Mouse (Mus musculus) adrenal gland, postnatal 25 days (tissue): ENCODE data around the gene Atl2. TPM values are rescaled to one million over a fixed set of nuclear protein-coding genes. Genes with fewer than 3 reads are reported as not detected.

Experiments used
- DNase-seq: peaks from one replicate; pipeline ENCODE4 v3.0.0; 2021; ENCODE audit warnings: mixed read lengths
- long read RNA-seq: library from polyadenylated mRNA; stranded (forward); transcript quantifications from one replicate; pipeline ENCODE4 v2.0.0, GENCODE M21; 2021
- total RNA-seq: library from RNA; stranded (reverse); gene quantifications from 2 replicates; pipeline ENCODE4 v1.2.3, GENCODE M21; 2021

Gene Atl2
- total RNA-seq: 117 and 131 TPM in 2 replicates
- long read RNA-seq, transcript Atl2-201 (13 exons, 3,618 nt): major isoform, 110 of 147 reads
- long read RNA-seq, partial matches to known transcripts: 4 of 147 reads
- long read RNA-seq, other reads (novel, unspliced or antisense): 30 of 147 reads

GRCm38 (mm10) chr17:79895911-79896423, at the start of gene Atl2:
TSS of gene Atl2 (minus strand) at chr17:79896123.
- peak; percentile 96 for DNase-seq

DNA sequence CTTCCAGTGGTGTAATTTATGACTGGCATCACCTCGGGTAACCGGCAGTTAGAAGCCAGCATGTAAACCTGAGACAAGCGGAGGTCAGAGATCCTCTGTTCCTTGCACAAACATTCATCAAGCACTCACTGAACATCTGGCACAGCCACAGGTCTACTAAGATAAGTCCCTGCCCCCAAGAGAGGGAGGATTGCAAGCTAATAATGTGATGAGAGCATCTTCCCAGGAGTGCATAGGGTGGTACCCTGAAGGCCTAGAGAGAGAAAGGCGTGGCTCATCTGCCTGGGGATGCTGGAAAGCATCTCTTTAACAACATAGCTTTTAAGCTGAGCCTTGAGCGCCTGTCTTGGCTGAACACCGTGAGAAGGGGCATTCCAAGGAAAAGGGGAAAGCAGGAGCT, 48.9 kb upstream of the Atl2 start:
- DNase-seq: no peak

DNA sequence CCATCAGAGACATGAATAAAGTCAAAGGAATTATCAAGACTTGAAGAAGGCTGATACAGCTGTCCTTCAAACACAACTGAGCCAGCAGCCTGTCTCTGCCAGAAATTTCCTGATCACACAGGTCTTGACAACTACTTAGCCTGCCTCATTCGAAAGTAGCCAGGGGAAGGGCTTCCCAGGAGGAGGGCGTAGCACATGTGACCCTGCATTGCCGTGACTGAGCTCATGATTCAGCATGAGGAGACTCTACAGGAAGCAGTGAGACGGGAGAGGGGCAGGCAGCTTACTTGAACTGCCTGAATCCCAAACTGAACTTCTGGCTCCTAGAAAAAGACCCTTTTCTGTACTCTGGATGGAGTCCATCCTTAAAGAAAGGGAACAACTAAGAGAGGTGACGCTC, 46.5 kb upstream of the Atl2 start:
- no peak for DNase-seq

DNA sequence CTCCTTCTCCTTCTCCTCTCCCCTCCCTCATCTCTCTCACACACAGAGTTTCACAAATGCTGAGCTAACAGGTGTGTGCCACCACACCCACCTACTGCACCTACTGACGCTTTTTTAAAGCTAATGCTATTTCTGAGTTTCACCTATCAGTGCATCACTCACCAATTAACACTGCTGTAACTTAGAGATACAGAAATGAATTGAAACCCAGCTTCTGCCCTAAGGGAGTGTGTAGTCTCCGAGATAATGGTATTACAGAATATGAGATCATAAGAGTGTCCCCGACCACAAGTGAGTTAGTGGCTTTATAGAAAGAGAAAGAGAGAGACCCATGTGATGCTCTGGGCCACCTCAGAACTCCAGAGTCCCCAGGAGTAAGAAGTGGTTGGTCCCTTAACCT, 43.2 kb upstream of the Atl2 start:
- DNase-seq: no peak

DNA sequence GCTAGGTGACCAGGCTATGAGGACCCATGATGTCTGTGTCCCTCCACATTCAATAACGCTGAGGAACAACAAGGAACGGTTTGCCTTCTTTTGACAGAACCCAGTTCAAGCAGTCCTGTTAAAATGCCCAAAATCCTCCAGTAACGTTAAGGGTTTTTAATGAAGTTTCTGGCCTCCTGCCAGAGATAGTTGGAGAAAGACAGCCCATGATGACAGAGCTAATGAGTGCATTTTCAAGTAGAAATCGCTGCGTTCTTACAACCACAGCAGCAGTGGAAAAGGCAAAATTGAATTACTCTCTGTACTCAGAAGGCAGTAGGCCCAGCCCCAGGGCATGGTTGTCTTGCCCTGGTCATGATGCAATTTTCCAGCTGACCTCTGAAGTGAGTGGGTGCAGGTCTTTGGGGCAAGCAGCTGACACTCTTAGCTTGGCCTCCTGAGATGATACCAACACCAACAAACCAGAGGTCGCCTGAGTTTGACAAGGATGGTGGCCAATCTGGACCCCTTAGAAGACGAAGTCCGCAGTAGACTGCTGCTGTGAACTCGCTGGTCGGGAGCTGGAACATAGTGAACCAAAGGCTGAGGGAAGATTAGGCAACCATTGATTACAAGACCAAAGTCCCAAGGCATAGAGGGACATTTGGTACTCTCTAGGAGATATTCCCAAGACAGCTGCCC, 42.1 kb upstream of the Atl2 start:
- peak; percentile 12 for DNase-seq

- DNase-seq: no peak
Observed at GRCm38 (mm10) chr17:79934370-79934769, 38.4 kb upstream of the Atl2 start.

- no peak for DNase-seq
Observed at GRCm38 (mm10) chr17:79932676-79933278, 36.9 kb upstream of the Atl2 start.

DNA sequence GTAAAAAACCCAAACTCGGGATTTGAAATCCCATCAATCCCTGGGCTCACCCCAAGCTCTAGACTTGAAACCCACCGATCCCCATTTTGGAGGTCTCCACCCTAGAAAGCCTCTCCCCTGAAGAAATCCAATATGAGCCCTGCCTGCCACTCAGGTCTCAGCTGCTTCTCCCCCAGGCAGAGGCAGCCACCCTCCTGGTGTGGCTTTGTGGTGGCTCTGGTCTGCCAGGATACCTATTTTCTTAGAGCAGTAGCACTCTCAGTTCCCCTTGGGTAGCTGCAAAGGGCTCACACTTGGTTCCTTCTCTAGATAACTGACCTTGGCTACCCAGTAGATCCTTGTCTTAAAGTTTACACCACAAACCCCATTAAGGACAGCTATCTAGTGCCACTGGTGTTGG, 31.2 kb upstream of the Atl2 start:
- no peak for DNase-seq

- no peak for DNase-seq
Observed at GRCm38 (mm10) chr17:79926486-79926885, 30.6 kb upstream of the Atl2 start.

DNA sequence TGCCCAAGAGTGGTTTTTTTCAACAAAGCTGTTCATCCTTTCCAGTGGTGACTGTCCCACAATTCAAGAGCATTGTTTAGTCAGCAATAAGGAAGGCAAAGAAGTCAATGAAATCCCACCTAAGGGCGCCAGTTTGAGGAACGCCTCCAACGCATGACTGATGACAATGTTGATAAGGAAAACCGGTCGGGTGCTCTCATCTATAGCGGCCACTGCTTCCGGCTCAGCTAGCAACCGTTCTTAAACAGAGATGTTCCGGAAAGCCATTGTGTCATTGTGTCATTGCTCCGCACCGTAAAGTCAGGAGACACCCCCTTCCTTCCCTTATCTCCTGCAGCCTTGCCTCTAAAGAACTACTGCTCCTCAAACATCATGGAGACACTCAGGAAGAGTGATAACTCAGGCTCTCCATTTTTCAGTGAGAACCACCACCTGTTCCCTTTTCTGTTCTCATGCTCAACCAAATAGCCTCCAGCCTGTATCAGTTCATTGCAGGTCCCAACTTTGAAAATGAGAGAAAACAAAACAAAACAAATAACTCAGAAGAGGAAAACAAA, 30.0 kb upstream of the Atl2 start:
- no peak for DNase-seq

GRCm38 (mm10) chr17:79920355-79920754, 24.4 kb upstream of the Atl2 start:
- DNase-seq: no peak

- peak; percentile 30 for DNase-seq
Observed at GRCm38 (mm10) chr17:79919566-79920350, 23.8 kb upstream of the Atl2 start.

GRCm38 (mm10) chr17:79918484-79919004, 22.6 kb upstream of the Atl2 start:
- DNase-seq: peak; percentile 10

DNA sequence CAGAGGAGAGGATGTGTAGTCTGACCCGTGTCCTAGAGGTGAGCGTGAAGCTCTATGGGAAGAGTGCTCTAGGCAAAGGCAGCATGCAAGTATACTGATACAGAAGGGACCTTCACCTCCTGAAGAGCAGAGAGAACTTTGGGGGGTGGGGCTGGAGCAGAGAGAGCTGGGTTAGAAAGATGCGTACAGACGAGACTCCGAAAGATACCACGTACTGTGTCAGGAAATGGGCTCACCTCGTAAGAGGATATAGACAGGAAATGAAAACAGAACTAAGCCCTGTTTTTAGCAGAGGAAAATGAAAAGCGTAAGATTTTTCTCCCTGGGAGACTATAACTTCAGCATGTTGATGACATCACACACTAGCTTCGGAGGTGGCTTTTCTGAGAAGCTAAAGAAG, 21.1 kb upstream of the Atl2 start:
- no peak for DNase-seq

- no peak for DNase-seq
Observed at GRCm38 (mm10) chr17:79912174-79912573, 16.3 kb upstream of the Atl2 start.

DNA sequence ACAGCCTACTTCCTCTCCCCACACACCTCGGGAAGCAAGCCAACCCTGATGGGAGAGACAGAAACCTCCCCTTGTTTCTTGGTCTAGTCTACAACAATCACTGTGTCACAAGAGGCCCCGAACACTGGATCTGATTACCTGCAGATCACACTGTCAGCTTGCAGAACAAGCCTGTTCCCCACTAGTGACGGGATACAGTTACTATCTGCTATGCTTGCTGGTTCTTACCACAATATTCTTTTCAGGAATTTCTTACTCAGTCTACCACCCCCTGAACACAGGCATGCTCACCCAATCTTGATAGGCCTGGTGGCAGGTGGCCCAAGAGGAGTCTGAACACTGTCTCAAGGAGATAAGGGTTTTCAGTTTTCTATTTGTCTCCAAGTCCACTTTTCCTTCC, 15.8 kb upstream of the Atl2 start:
- DNase-seq: no peak

GRCm38 (mm10) chr17:79909571-79909970, 13.6 kb upstream of the Atl2 start:
- no peak for DNase-seq

DNA sequence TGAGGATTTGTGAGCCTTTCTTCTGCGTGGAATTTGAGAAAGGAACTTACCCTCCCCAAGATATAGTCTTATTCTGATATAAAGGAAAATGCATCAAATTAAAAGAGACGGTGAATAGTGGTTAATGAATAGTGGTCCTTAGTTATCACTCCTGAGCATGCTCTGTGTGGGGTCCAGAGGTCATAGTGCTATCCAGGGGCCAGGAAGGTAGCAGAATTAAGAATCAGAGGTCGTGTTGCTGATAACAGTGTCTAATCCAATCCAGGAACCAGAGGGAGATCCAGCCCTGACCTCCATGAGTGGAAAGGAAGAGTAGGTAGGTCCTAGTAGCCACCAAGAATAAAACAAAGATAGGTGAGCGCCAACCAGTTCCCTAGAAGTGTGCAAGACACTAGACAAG, 11.8 kb upstream of the Atl2 start:
- no peak for DNase-seq

DNA sequence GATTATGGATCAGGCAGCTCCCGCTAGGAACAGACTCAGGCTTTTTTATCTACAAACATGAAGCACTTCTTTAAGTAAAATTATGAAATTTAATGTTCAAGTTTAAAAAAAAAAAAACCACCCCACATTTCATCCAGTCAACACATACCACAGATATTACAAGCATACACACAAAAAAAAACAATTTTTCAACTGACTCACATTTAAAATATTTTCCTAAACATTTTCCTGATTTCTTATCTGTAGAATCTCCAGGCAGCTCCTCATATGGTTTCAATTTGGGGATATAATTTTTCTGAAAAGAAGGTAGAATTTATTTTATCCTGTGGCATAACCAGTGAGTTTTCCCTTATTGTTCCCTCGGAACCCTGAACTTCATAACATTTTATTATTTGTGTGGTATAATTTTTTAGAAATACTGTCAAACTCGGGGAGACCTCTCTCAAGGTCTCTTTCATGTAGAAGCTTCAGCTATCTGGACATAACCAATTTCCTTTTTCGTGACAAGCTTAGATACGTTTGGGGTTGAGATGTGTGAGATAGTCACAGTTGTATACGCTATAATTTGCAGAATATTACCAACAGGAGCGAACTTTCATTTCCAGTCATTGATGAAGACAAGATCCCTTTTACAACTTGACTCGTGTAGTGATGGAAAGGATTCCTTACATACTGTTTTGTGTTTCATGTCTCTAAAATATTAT, 11.0 kb upstream of the Atl2 start:
- DNase-seq: no peak

- DNase-seq: no peak
Observed at GRCm38 (mm10) chr17:79904593-79904992, 8.7 kb upstream of the Atl2 start.

GRCm38 (mm10) chr17:79901207-79901606, 5.3 kb upstream of the Atl2 start:
- DNase-seq: no peak
